Mouse (Mus musculus) lung, postnatal 0 days (tissue): ENCODE measurements around the gene Grin2c.

Experiments used
- CTCF ChIP-seq: IDR thresholded peaks from 2 replicates; pipeline ENCODE4 v1.5.1; 2016; ENCODE audit warnings: antibody characterized with exemption, mild to moderate bottlenecking
- EP300 ChIP-seq: IDR thresholded peaks from 2 replicates; pipeline ENCODE4 v1.6.1; 2016; ENCODE audit warnings: antibody characterized with exemption, mild to moderate bottlenecking, control low read depth

DNA sequence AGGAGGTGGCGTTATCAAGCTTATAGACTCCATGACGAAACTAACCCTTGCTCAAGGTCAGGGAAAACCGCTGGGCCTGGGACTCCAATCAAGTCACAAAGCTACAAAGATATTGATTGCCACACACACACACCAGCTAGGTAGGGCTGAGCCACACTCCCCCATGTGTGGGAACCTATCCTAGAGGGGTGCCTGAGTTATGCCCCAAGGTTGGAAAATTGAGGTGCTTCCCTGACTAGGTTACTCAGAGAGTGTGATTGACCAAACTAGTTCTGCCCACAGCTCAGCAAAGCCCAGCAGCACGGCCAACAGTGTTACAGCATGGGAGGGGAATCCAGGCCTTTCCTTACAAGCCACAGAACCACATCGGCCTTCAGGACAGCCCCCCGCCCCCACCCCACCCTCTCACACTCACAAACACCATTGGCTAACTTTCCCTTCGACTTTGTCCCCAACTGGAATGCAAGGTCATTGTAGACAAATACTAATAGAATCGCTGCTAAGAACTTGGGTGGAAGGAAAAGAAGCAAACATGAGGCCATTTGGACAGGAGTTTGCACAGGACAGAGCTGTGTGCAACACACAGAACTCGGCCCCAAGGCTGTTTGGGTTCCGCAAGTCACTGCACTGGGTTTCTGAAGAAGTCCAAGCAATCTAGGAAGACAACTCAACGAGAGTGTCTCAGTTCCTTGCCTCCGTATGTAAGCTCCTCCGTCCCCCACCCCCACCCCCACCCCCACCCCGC, 25.8 kb upstream of the Grin2c start:
- TF ChIP-seq CTCF, result no peak
- no peak for TF ChIP-seq EP300
